Mouse (Mus musculus): ENCODE measurements around the gene Ptx4.
"Not testable (repeated sequence)": the region's sequence is repeated elsewhere in the genome, so short reads cannot be mapped to it uniquely, and the experiment has no call there.

Gene Ptx4

GRCm38 (mm10) chr17:25115664-25116432 lies 4.7 kb upstream of the Ptx4 start, which contains the start of gene Telo2:
Telo2 (minus strand) TSS chr17:25115967.
- peak; percentile 88 to 93 for DNase-seq (ENCODE audit: low spot score in 2 of 2)

GRCm38 (mm10) chr17:25117263-25117662 lies 3.3 kb upstream of the Ptx4 start:
- DNase-seq (ENCODE audit: low spot score in 2 of 2) = no peak

GRCm38 (mm10) chr17:25123979-25124378 lies 3.4 kb downstream of the Ptx4 start:
- no peak for DNase-seq (ENCODE audit: low spot score in 2 of 2)

- not testable (repeated sequence) for DNase-seq (ENCODE audit: low spot score in 2 of 2)
Observed at GRCm38 (mm10) chr17:25125442-25126060, 5.0 kb downstream of the Ptx4 start.

GRCm38 (mm10) chr17:25127079-25127478 lies 6.5 kb downstream of the Ptx4 start:
- DNase-seq (ENCODE audit: low spot score in 2 of 2) = no peak

GRCm38 (mm10) chr17:25127681-25128080 lies 7.1 kb downstream of the Ptx4 start:
- DNase-seq (ENCODE audit: low spot score in 2 of 2) = no peak

- DNase-seq (ENCODE audit: low spot score in 2 of 2) = no peak
Observed at GRCm38 (mm10) chr17:25130060-25130459, 9.5 kb downstream of the Ptx4 start.

GRCm38 (mm10) chr17:25133275-25133698 lies 12.7 kb downstream of the Ptx4 start, which contains the start of gene Clcn7:
Clcn7 (plus strand) TSS chr17:25133391.
- peak; percentile 98 for DNase-seq (ENCODE audit: low spot score in 2 of 2)

GRCm38 (mm10) chr17:25135622-25136021 lies 15.1 kb downstream of the Ptx4 start:
- DNase-seq (ENCODE audit: low spot score in 2 of 2) = no peak

- no peak for DNase-seq (ENCODE audit: low spot score in 2 of 2)
Observed at GRCm38 (mm10) chr17:25138803-25139202, 18.2 kb downstream of the Ptx4 start.

GRCm38 (mm10) chr17:25139960-25140359 lies 19.4 kb downstream of the Ptx4 start:
- DNase-seq (ENCODE audit: low spot score in 2 of 2) = no peak

GRCm38 (mm10) chr17:25162161-25162560 lies 41.6 kb downstream of the Ptx4 start, which contains the start of gene Ccdc154:
Ccdc154 (plus strand) TSS chr17:25162461.
- DNase-seq (ENCODE audit: low spot score in 2 of 2) = no peak

GRCm38 (mm10) chr17:25163387-25163786 lies 42.8 kb downstream of the Ptx4 start:
- no peak for DNase-seq (ENCODE audit: low spot score in 2 of 2)

- DNase-seq (ENCODE audit: low spot score in 2 of 2) = no peak
Observed at GRCm38 (mm10) chr17:25164770-25165169, 44.2 kb downstream of the Ptx4 start.

- no peak for DNase-seq (ENCODE audit: low spot score in 2 of 2)
Observed at GRCm38 (mm10) chr17:25165970-25166671, 45.6 kb downstream of the Ptx4 start.

GRCm38 (mm10) chr17:25169706-25170105 lies 49.1 kb downstream of the Ptx4 start:
- DNase-seq (ENCODE audit: low spot score in 2 of 2) = no peak

GRCm38 (mm10) chr17:25172558-25172957 lies 52.0 kb downstream of the Ptx4 start:
- DNase-seq (ENCODE audit: low spot score in 2 of 2) = no peak
